Mouse (Mus musculus) mature B cell (primary cell): Measurements from ENCODE around the gene T.

Source experiments
- in situ Hi-C: fragments of 300-500 bp; cut with MboI; formaldehyde crosslinking; loops from 2 replicates; pipeline ENCODE4 v1.14.3; 2019

Gene T

DNA sequence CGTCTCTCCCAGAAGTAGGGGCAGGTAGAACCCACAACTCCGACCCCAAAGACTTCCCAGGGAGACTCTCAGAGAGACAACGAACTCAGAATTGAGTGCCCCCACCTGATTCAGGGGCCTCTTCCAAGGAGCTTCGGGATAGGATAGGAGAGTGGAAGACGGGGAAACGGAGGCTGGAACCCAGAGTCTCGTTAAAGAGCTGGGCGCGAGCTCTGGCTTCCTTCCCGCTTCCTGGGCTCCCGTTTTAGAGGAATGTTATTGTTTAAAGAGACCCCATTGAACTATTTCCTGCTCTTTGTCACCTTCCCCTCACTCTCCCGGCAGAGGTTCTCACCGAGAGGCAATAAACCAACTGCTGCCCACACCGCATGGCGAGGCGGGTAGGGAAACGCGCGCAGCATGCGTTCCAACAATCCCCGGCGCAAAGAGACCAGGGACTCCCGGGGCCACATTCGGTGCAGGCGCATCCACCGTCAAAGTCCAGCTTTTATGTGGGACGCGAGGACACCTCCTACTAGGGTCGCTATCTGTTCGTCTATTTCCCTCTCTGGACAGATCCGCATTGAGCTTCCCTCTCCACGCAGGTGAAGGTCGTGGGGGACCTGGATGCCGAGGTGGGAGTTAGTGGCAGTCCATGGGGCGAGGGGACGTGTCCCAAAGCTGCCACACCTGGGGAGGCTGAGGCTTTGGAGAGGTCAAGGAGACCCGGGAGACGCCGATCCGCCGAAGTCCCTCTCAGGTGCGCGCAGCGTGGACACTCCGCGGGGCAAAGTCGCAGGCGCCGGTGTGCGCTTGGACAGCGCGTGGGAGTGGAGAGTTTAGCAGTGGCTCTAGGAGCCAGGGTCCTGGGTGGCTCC lies 874 bp upstream of the T start:
- in situ Hi-C loops = no loop called here

- in situ Hi-C loops = no loop called here
These were observed 2.0 kb downstream of the T start for GRCm38 (mm10) chr17:8436184-8436583.

GRCm38 (mm10) chr17:8444062-8444461 lies 9.8 kb downstream of the T start:
- in situ Hi-C loops = no loop called here

DNA sequence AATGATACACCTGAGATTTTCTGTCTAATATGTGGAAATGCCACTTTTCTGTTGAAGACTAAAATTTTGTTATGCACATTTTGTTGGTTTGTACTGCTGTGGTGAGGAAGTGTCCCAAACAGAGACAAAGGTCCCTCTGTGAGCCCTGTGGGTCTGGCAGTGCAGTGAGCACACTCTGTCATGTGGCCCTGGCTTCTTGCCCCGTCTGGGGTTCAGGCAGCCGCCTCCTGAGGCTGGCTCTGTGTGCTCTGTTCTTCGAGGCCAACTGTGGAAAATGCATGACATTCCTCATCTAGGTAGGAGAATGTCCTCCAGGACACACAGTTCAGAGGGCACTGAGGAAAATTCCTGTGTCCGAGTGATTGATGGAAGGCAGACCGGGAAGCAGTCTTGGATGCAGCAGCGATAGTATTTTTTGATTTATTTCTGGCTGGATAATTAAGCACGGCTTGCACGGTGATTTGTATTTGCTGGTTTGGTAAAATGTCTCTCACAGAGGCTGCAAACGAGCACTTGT lies 13.5 kb downstream of the T start:
- in situ Hi-C loops = no loop called here

DNA sequence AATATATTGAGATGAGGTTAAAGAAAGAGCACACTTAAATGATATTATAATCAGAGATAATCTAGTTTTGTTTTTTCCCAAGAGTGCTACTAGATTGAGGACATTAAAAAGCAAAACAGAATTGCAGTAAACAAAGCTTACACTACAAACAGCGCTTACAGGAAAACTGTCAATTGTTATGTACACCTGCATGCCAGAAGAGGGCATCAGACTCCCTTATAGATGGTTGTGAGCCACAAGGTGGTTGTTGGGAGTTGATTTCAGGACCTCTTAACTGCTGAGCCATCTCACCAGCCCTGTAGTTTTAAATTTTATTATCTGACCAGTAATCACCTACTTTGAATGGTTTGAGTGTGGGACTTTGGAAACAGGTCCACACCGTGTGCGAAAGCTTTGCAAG lies 14.1 kb downstream of the T start:
- in situ Hi-C loops = no loop called here

GRCm38 (mm10) chr17:8455196-8455595 lies 21.0 kb downstream of the T start:
- in situ Hi-C loops = no loop called here

- in situ Hi-C loops = no loop called here
These were observed 21.4 kb downstream of the T start for GRCm38 (mm10) chr17:8455601-8456000.

- in situ Hi-C loops = no loop called here
These were observed 22.7 kb downstream of the T start for GRCm38 (mm10) chr17:8456856-8457460.

DNA sequence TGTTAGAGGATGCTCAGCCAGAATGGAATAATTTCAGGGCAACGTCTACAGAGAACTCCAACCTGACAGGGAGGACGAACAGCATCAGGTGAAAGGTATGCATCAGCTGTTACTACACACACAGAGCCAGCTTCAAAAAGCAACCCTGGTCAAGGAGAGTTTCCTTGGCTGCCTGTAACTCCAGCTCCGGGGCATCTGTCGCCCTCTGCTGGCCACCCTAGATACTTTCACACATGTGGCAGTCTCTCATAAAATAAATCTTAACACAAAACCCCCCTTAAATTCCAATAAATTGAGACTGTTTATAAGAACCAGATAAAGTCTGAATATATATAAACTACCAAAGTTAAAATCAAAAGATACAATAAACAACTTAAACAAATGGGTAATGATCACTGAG lies 27.3 kb downstream of the T start:
- in situ Hi-C loops = no loop called here

GRCm38 (mm10) chr17:8463482-8464128 lies 29.4 kb downstream of the T start:
- in situ Hi-C loops = no loop called here

- in situ Hi-C loops = no loop called here
These were observed 33.5 kb downstream of the T start for GRCm38 (mm10) chr17:8467771-8468170.

DNA sequence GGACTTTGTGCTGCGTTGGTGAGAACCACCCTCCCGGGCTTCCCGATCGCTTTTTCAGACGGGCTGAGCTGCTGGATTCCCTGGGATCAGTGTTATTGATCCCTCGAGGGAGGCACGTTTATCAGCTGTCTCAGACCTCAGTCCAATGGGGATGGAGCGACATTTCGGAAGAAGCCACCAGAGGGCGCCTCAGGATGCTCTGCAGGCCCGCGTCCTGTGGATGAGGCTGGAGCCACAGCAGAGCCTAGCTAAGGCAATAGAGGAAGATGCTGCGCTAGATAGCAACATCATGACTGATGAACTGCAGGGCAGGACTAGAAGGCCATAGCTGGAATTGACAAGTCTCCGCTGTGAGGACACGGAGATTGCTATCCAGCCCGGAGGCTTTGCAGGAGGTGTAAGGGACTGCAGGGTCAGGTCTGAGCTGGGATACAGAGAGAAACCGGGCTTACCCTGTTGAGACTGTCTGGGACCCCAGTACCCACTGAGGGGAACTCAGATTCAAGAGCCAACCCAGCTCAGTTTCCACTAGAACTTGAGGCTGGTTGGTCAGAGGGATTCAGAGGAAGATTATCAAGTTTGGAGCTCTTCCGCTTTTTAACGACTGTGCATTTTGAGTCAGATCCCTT lies 34.6 kb downstream of the T start:
- in situ Hi-C loops = no loop called here

DNA sequence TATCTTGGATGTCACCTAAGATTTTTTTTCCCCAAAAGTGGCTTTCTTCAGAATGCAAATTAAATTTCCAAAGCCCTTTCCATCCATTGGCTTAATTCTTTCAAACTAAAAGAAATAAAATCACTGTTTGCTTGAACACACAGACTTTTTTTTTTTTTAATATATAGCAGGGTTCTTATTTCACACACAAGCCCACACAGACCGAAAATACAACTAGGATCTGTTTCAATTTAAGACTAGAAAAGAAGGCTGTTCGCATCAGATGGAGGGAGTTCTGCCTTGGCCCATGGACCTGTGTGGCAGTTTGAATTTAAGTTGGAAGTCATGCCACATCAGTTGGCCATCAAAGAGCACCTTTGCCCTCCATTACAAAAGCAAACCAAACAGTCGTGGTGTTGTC lies 44.3 kb downstream of the T start:
- in situ Hi-C loops = no loop called here

GRCm38 (mm10) chr17:8479493-8480128 lies 45.4 kb downstream of the T start:
- in situ Hi-C loops = no loop called here

DNA sequence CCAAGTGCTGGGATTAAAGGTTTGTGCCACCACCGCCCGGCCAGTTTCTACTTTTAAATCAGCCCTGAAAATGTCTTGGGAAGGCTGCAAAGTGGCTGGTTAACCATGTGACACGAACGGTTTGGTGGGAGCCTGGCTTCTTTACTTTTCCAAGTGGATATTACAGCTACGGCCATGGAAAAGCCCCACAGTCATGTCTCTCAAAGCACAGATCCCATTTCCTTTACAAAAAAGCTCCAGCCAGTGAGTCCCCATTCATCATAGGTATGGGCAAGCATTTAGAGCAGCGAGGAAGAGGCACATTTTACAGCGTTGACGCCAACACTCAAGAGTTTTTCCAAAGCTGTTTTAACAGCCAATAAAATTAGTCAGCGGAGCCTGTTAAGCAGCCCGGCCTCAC lies 47.6 kb downstream of the T start:
- in situ Hi-C loops = no loop called here

- in situ Hi-C loops = no loop called here
These were observed 48.7 kb downstream of the T start for GRCm38 (mm10) chr17:8482876-8483275.

- in situ Hi-C loops = no loop called here
These were observed 50.0 kb downstream of the T start for GRCm38 (mm10) chr17:8484246-8484645.

- in situ Hi-C loops = no loop called here
These were observed 50.9 kb downstream of the T start for GRCm38 (mm10) chr17:8485146-8485545.

DNA sequence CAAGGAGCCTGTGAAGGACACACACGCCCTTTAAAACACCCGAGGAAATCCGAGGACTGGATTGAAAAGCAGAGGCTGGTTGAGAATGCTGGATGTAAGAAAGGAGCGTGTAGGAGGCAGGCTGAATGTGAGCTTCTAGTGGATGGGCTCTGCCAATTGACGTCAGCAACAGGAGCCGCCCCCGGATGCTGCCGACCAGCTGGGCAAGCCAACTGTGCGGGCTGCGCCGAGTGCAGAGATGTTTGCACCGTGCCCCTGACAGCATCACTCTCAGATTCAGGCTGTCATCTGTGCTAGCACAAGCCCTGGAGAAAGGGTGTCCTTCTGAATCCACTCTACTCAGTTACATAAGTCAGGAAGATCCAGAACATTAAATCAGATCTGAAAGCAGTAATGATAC lies 53.6 kb downstream of the T start:
- in situ Hi-C loops = no loop called here

- in situ Hi-C loops = no loop called here
These were observed 56.7 kb downstream of the T start for GRCm38 (mm10) chr17:8490971-8491370.
